Mouse (Mus musculus) heart, embryonic 12.5 days (tissue): Measurements from ENCODE around the gene Il3ra. TPM values are rescaled to one million over a fixed set of nuclear protein-coding genes. Genes with fewer than 3 reads are reported as not detected.
A peak's percentile ranks its signal among the peaks of the same experiment; 100 is the strongest.

Experiments
- ATAC-seq: fragments of 200-750 bp; cut with Nextera tagmentation; 2 replicates; pipeline ENCODE4 v1.8.0; 2017; ENCODE audit warnings: moderate TSS enrichment, moderate library complexity; ENCODE audit not compliant: insufficient number of reproducible peaks, low FRiP score
- H3K27ac ChIP-seq: fragments of 300-500 bp; sonication (generic); 2 replicates; pipeline ENCODE4 v1.5.1; 2016; ENCODE audit warnings: mild to moderate bottlenecking, moderate library complexity; ENCODE audit not compliant: poor library complexity, severe bottlenecking
- H3K27me3 ChIP-seq: fragments of 300-500 bp; sonication (generic); replicated peaks from 2 replicates; pipeline ENCODE4 v1.6.1; 2016; ENCODE audit warnings: mild to moderate bottlenecking, moderate library complexity
- H3K36me3 ChIP-seq: fragments of 300-500 bp; sonication (generic); 2 replicates; pipeline ENCODE4 v1.6.1; 2016; ENCODE audit warnings: mild to moderate bottlenecking, moderate library complexity
- H3K4me1 ChIP-seq: fragments of 300-500 bp; sonication (generic); replicated peaks from 2 replicates; pipeline ENCODE4 v1.6.1; 2016; ENCODE audit warnings: mild to moderate bottlenecking
- H3K4me2 ChIP-seq: fragments of 300-500 bp; sonication (generic); 2 replicates; pipeline ENCODE4 v1.6.1; 2016; ENCODE audit warnings: mild to moderate bottlenecking, moderate library complexity
- H3K4me3 ChIP-seq: fragments of 300-500 bp; sonication (generic); 2 replicates; pipeline ENCODE4 v1.5.1; 2016; ENCODE audit warnings: mild to moderate bottlenecking
- H3K9ac ChIP-seq: fragments of 300-500 bp; sonication (generic); 2 replicates; pipeline ENCODE4 v1.6.1; 2016; ENCODE audit warnings: mild to moderate bottlenecking, moderate library complexity
- H3K9me3 ChIP-seq: fragments of 300-500 bp; sonication (generic); replicated peaks from 2 replicates; pipeline ENCODE4 v1.6.1; 2016; ENCODE audit warnings: mild to moderate bottlenecking, moderate library complexity
- WGBS: fragments of 180-500 bp; shearing (Covaris S2); methylation state at CpG from one replicate; pipeline ENCODE4 v1.1.7; 2016; 5-methylcytosine and 5-hydroxymethylcytosine counted together
- polyA plus RNA-seq: library from polyadenylated mRNA; unstranded; fragments of >200 nt; fragmentation: Nextera tagmentation; extraction: Ambion mirVana; gene quantifications from 2 replicates; pipeline ENCODE4 v1.2.1, GENCODE M21; 2016

Il3ra gene
- polyA plus RNA-seq, 1 experiment from 2014 or later, result 3.3 TPM

GRCm38 (mm10) chr14:14349485-14350262, 3.6 kb downstream of the Il3ra start:
- Histone ChIP-seq H3K9ac (no peak overlapping the region), H3K27ac (no peak overlapping the region), H3K27me3 (no peaks in the 10 kb centered on the region), H3K36me3 (peaks cover 40% of the 10 kb centered on the region), H3K9me3 (peaks cover 66% of the 10 kb centered on the region), H3K4me2 (no peak overlapping the region), H3K4me1 (no peaks in the 10 kb centered on the region), H3K4me3 (no peak overlapping the region)
- WGBS, result 92% methylated on average over 20 of the region's 20 CpGs
- ATAC-seq, result no peak

GRCm38 (mm10) chr14:14350263-14351147, 4.4 kb downstream of the Il3ra start:
- 95% methylated on average over 29 of the region's 29 CpGs for WGBS
- H3K4me3 ChIP-seq, result no peak overlapping the region
- peaks cover 48% of the 10 kb centered on the region for H3K36me3 ChIP-seq
- no peak overlapping the region for H3K9ac ChIP-seq
- no peak overlapping the region for H3K27ac ChIP-seq
- ATAC-seq, result no peak
- H3K27me3 ChIP-seq, result no peaks in the 10 kb centered on the region
- no peak overlapping the region for H3K4me2 ChIP-seq
- peaks cover 74% of the 10 kb centered on the region for H3K9me3 ChIP-seq
- no peaks in the 10 kb centered on the region for H3K4me1 ChIP-seq

- Histone ChIP-seq H3K27ac (no peak overlapping the region), H3K36me3 (peaks cover 49% of the 10 kb centered on the region), H3K4me2 (no peak overlapping the region), H3K9me3 (peaks cover 76% of the 10 kb centered on the region), H3K4me1 (no peaks in the 10 kb centered on the region), H3K9ac (no peak overlapping the region), H3K27me3 (no peaks in the 10 kb centered on the region), H3K4me3 (no peak overlapping the region)
- 98% methylated on average over 7 of the region's 7 CpGs for WGBS
- ATAC-seq, result 0 out of 2 replicates have a peak, but pooled peaks have one; percentile 11
These were observed 5.0 kb downstream of the Il3ra start for GRCm38 (mm10) chr14:14351148-14351455.

- peaks cover 71% of the 10 kb centered on the region for H3K9me3 ChIP-seq
- no peaks in the 10 kb centered on the region for H3K4me1 ChIP-seq
- no peak overlapping the region for H3K27ac ChIP-seq
- peaks cover 49% of the 10 kb centered on the region for H3K36me3 ChIP-seq
- no peak overlapping the region for H3K9ac ChIP-seq
- no peaks in the 10 kb centered on the region for H3K27me3 ChIP-seq
- 94% methylated on average over 9 of the region's 9 CpGs for WGBS
- no peak overlapping the region for H3K4me2 ChIP-seq
- no peak overlapping the region for H3K4me3 ChIP-seq
- ATAC-seq, result no peak
These were observed 5.9 kb downstream of the Il3ra start for GRCm38 (mm10) chr14:14351721-14352590.

GRCm38 (mm10) chr14:14352606-14353005, 6.5 kb downstream of the Il3ra start:
- Histone ChIP-seq H3K36me3 (peaks cover 49% of the 10 kb centered on the region), H3K4me3 (no peak overlapping the region), H3K27me3 (no peaks in the 10 kb centered on the region), H3K4me2 (no peak overlapping the region), H3K9me3 (peaks cover 65% of the 10 kb centered on the region), H3K27ac (no peak overlapping the region), H3K4me1 (no peaks in the 10 kb centered on the region), H3K9ac (no peak overlapping the region)
- ATAC-seq, result no peak
- WGBS, result 83% methylated on average over 6 of the region's 6 CpGs

- Histone ChIP-seq H3K27me3 (no peaks in the 10 kb centered on the region), H3K4me3 (no peak overlapping the region), H3K27ac (no peak overlapping the region), H3K36me3 (peaks cover 44% of the 10 kb centered on the region), H3K9me3 (peaks cover 59% of the 10 kb centered on the region), H3K9ac (no peak overlapping the region), H3K4me2 (no peak overlapping the region), H3K4me1 (no peaks in the 10 kb centered on the region)
- WGBS, result 86% methylated on average over 7 of the region's 7 CpGs
- no peak for ATAC-seq
These were observed 7.1 kb downstream of the Il3ra start for GRCm38 (mm10) chr14:14353081-14353732.

GRCm38 (mm10) chr14:14353740-14354510, 7.8 kb downstream of the Il3ra start:
- Histone ChIP-seq H3K36me3 (peaks cover 39% of the 10 kb centered on the region), H3K9me3 (peaks cover 53% of the 10 kb centered on the region), H3K4me3 (no peak overlapping the region), H3K9ac (no peak overlapping the region), H3K4me2 (no peak overlapping the region), H3K27ac (no peak overlapping the region), H3K27me3 (no peaks in the 10 kb centered on the region), H3K4me1 (no peaks in the 10 kb centered on the region)
- no peak for ATAC-seq
- 89% methylated on average over 8 of the region's 8 CpGs for WGBS

- no peaks in the 10 kb centered on the region for H3K27me3 ChIP-seq
- peaks cover 45% of the 10 kb centered on the region for H3K9me3 ChIP-seq
- no peak overlapping the region for H3K27ac ChIP-seq
- H3K4me3 ChIP-seq, result no peak overlapping the region
- no peak for ATAC-seq
- no peak overlapping the region for H3K4me2 ChIP-seq
- H3K9ac ChIP-seq, result no peak overlapping the region
- peaks cover 31% of the 10 kb centered on the region for H3K36me3 ChIP-seq
- 95% methylated on average over 13 of the region's 13 CpGs for WGBS
- H3K4me1 ChIP-seq, result no peaks in the 10 kb centered on the region
These were observed 8.7 kb downstream of the Il3ra start for GRCm38 (mm10) chr14:14354511-14355359.

- Histone ChIP-seq H3K27ac (no peak overlapping the region), H3K27me3 (no peaks in the 10 kb centered on the region), H3K4me2 (no peak overlapping the region), H3K36me3 (peaks cover 25% of the 10 kb centered on the region), H3K4me3 (no peak overlapping the region), H3K9me3 (peaks cover 39% of the 10 kb centered on the region), H3K4me1 (no peaks in the 10 kb centered on the region), H3K9ac (no peak overlapping the region)
- no peak for ATAC-seq
- WGBS, result 89% methylated on average over 8 of the region's 8 CpGs
These were observed 9.2 kb downstream of the Il3ra start for GRCm38 (mm10) chr14:14355360-14355646.
